Mouse (Mus musculus) lung, adult 2 months (tissue): ENCODE measurements around the gene Eme1.

Experiments
- CTCF ChIP-seq: fragments of 200-500 bp; IDR thresholded peaks from 2 replicates; pipeline ENCODE4 v1.5.1; 2011; ENCODE audit warnings: mild to moderate bottlenecking, low read length, control low read depth; ENCODE audit not compliant: insufficient read depth
- POLR2A ChIP-seq: fragments of 200-500 bp; IDR thresholded peaks from 2 replicates; pipeline ENCODE4 v1.6.1; 2011; ENCODE audit warnings: low read depth, mild to moderate bottlenecking, control low read depth, low read length, borderline replicate concordance; ENCODE audit errors: extremely low read depth

GRCm38 (mm10) chr11:94630199-94631011 is 23.4 kb downstream of the Eme1 start:
- TF ChIP-seq POLR2A (no peak), CTCF (no peak)
